8 mouse cellular contexts compared by ENCODE assay signal in genomic region chr2:108690091-108690490, GRCm38 (mm10).
DNase-seq lines count a peak whose midpoint lies in the region; ATAC-seq and TF ChIP-seq lines count a peak whose summit lies in the region.

No protein-coding gene starts in this region.

- peak; percentile 32 for TF ChIP-seq CTCF in C2C12 (IDR thresholded peaks at IDR 0.05; ENCODE audit: control insufficient read depth, insufficient read depth, insufficient read length)

- H3K4me3 ChIP-seq in C2C12 (ENCODE audit: insufficient read depth, poor library complexity, severe bottlenecking), result no peak overlapping the region

- no peaks in the 10 kb centered on the region for H3K27me3 ChIP-seq in C2C12 (ENCODE audit: control insufficient read depth, insufficient read depth, insufficient read length)

- no peaks in the 10 kb centered on the region for H3K79me2 ChIP-seq in C2C12 (ENCODE audit: control insufficient read depth, insufficient read depth)

- H3K79me3 ChIP-seq in C2C12 (ENCODE audit: low read depth), result no peaks in the 10 kb centered on the region

- ATAC-seq in erythroblast, adult 5-6 weeks (replicated peaks; ENCODE audit: low FRiP score, poor library complexity, severe bottlenecking), result no peak

- DNase-seq in heart, postnatal 10 days, result peak; percentile 16 to 53
- no peak for DNase-seq in heart, postnatal 25 days (ENCODE audit: low spot score)
- peak; percentile 59 for DNase-seq in adrenal gland, postnatal 25 days
- peak; percentile 46 for DNase-seq in embryo, embryonic 9.5 days (ENCODE audit: extremely low spot score)
- peak; percentile 60 for DNase-seq in layer of hippocampus, adult 11-12 months (ENCODE audit: low spot score)
- peak; percentile 49 for DNase-seq in lung, postnatal 14 days

- intact Hi-C loops in heart, postnatal 10 days (cut with DNase I), result loop anchor here (2.0 kb wide), 1 partner anchor 1005 kb away; no protein-coding TSS in a partner anchor
- intact Hi-C loops in heart, postnatal 25 days (cut with DNase I), result loop anchor here (5.0 kb wide), 1 partner anchor 1002 kb away; no protein-coding TSS in a partner anchor

- no peak overlapping the region for H3ac ChIP-seq in C2C12 (ENCODE audit: control insufficient read depth, insufficient read length, low read depth)

- no peaks in the 10 kb centered on the region for H3K36me3 ChIP-seq in C2C12 (ENCODE audit: control insufficient read depth, insufficient read depth)

TF ChIP-seq in C2C12, 6 proteins besides CTCF, POLR2A, EP300 and RAD21:
- TF ChIP-seq MYOG (IDR thresholded peaks at IDR 0.05; ENCODE audit: control insufficient read depth, extremely low read depth, insufficient read length) (no peak), MAX (IDR thresholded peaks at IDR 0.05) (no peak), MYOD1 (IDR thresholded peaks at IDR 0.05; ENCODE audit: control insufficient read depth, insufficient read length, low read depth) (no peak), FOSL1 (IDR thresholded peaks at IDR 0.05; ENCODE audit: insufficient read depth, low read length, poor library complexity, severe bottlenecking) (no peak), USF1 (IDR thresholded peaks at IDR 0.05; ENCODE audit: low read depth) (no peak), CEBPB (IDR thresholded peaks at IDR 0.05; ENCODE audit: low read depth) (no peak)
